Mouse (Mus musculus) kidney, adult 2 months (tissue): ENCODE data around the gene Tmem150b.

Experiments used
- CTCF ChIP-seq: fragments of 200-500 bp; conservative IDR thresholded peaks from 2 replicates; pipeline ENCODE4 v1.5.1; 2011; ENCODE audit warnings: low read depth, mild to moderate bottlenecking, control low read depth, low read length, moderate library complexity, mixed read lengths; ENCODE audit not compliant: insufficient read depth, insufficient read length
- POLR2A ChIP-seq: fragments of 200-500 bp; IDR thresholded peaks from one replicate; pipeline ENCODE4 v1.6.1; 2011; ENCODE audit warnings: low read depth, low read length, control low read depth

GRCm38 (mm10) chr7:4746326-4746980 is 21.4 kb upstream of the Tmem150b start:
- TF ChIP-seq CTCF (no peak), POLR2A (no peak)
